Mouse (Mus musculus): ENCODE results near the gene Bmt2. TPM values are rescaled to one million over a fixed set of nuclear protein-coding genes. Genes with fewer than 3 reads are reported as not detected.

The Bmt2 gene
- polyA plus RNA-seq, 1 experiment from 2014 or later, result 23.7 TPM

GRCm38 (mm10) chr6:13592729-13593345 lies 84.9 kb downstream of the Bmt2 start:
- H3K4me3 ChIP-seq (ENCODE audit: low read depth, low read length), result no peak overlapping the region
- no peaks in the 10 kb centered on the region for H3K4me1 ChIP-seq (ENCODE audit: control insufficient read depth, insufficient read depth, low read length)
- H3K9me3 ChIP-seq (replicated peaks; ENCODE audit: control insufficient read depth, low read length), result no peaks in the 10 kb centered on the region
- no peak for ATAC-seq (replicated peaks; ENCODE audit: insufficient number of reproducible peaks, low FRiP score, low TSS enrichment)
- H3K9ac ChIP-seq (ENCODE audit: low read depth, low read length), result no peak overlapping the region
- WGBS (ENCODE audit: insufficient replicate concordance), result 73% methylated on average over 4 of the region's 4 CpGs
- H3K36me3 ChIP-seq (ENCODE audit: control insufficient read depth, insufficient read depth, low read length), result peaks cover 14% of the 10 kb centered on the region
- H3K4me2 ChIP-seq, result no peak overlapping the region
- H3K27me3 ChIP-seq (ENCODE audit: control insufficient read depth, insufficient read depth, low read length), result no peaks in the 10 kb centered on the region
- H3K27ac ChIP-seq (ENCODE audit: low read depth, low read length), result no peak overlapping the region

DNA sequence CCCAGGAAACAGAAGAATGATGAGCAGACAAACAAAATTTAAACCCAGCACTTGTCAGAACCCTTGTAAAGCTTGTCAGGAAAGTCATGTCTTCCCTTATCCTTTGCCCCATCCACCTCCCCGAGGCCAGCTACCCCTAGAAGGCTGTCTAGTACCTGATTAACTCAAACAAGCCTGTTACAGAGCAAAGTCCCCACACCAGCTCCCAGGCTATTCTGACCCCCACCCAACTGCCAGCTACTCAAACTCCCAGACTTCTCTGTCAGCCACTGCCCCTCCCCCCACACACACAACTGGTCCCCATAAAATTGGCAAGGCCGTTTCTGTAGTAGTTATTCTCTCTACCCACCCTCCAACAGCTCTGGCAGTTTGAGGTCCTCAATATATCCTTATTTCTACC lies 91.2 kb downstream of the Bmt2 start:
- Histone ChIP-seq H3K36me3 (ENCODE audit: control insufficient read depth, insufficient read depth, low read length) (peaks cover 10% of the 10 kb centered on the region), H3K27ac (ENCODE audit: low read depth, low read length) (no peak overlapping the region), H3K27me3 (ENCODE audit: control insufficient read depth, insufficient read depth, low read length) (no peaks in the 10 kb centered on the region), H3K9ac (ENCODE audit: low read depth, low read length) (no peak overlapping the region), H3K4me1 (ENCODE audit: control insufficient read depth, insufficient read depth, low read length) (peaks cover 3% of the 10 kb centered on the region), H3K4me3 (ENCODE audit: low read depth, low read length) (no peak overlapping the region), H3K9me3 (replicated peaks; ENCODE audit: control insufficient read depth, low read length) (no peaks in the 10 kb centered on the region), H3K4me2 (no peak overlapping the region)
- ATAC-seq (replicated peaks; ENCODE audit: insufficient number of reproducible peaks, low FRiP score, low TSS enrichment), result no peak
- WGBS (ENCODE audit: insufficient replicate concordance), result 35% methylated on average over 2 of the region's 2 CpGs

DNA sequence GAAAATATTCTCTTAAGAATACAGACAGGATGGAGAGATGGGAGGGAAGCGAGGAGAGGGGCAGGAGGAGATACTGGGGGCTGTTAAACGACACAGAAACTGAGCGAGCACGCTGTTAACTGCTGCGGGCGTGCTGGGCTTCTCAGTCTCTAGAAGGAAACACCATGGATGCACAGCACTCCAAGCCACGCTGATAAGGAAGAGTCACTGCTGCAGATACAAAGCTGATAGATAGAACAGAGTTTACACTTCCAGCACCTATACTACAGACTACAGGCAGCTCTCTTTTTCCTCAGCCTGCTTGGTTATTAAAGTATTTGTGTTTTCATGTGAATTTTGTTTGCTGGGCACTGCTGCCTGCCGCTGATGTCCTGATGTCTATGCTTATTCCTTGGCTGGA lies 91.6 kb downstream of the Bmt2 start:
- Histone ChIP-seq H3K4me2 (no peak overlapping the region), H3K36me3 (ENCODE audit: control insufficient read depth, insufficient read depth, low read length) (peaks cover 10% of the 10 kb centered on the region), H3K9ac (ENCODE audit: low read depth, low read length) (no peak overlapping the region), H3K9me3 (replicated peaks; ENCODE audit: control insufficient read depth, low read length) (no peaks in the 10 kb centered on the region), H3K27ac (ENCODE audit: low read depth, low read length) (no peak overlapping the region), H3K27me3 (ENCODE audit: control insufficient read depth, insufficient read depth, low read length) (no peaks in the 10 kb centered on the region), H3K4me3 (ENCODE audit: low read depth, low read length) (no peak overlapping the region), H3K4me1 (ENCODE audit: control insufficient read depth, insufficient read depth, low read length) (peaks cover 3% of the 10 kb centered on the region)
- no peak for ATAC-seq (replicated peaks; ENCODE audit: insufficient number of reproducible peaks, low FRiP score, low TSS enrichment)
- WGBS (ENCODE audit: insufficient replicate concordance), result 43% methylated on average over 8 of the region's 8 CpGs

- Histone ChIP-seq H3K4me2 (no peak overlapping the region), H3K27me3 (ENCODE audit: control insufficient read depth, insufficient read depth, low read length) (no peaks in the 10 kb centered on the region), H3K27ac (ENCODE audit: low read depth, low read length) (no peak overlapping the region), H3K36me3 (ENCODE audit: control insufficient read depth, insufficient read depth, low read length) (peaks cover 11% of the 10 kb centered on the region), H3K4me1 (ENCODE audit: control insufficient read depth, insufficient read depth, low read length) (peaks cover 3% of the 10 kb centered on the region), H3K4me3 (ENCODE audit: low read depth, low read length) (no peak overlapping the region), H3K9ac (ENCODE audit: low read depth, low read length) (no peak overlapping the region), H3K9me3 (replicated peaks; ENCODE audit: control insufficient read depth, low read length) (no peaks in the 10 kb centered on the region)
- WGBS (ENCODE audit: insufficient replicate concordance), result 76% methylated on average over 6 of the region's 6 CpGs
- no peak for ATAC-seq (replicated peaks; ENCODE audit: insufficient number of reproducible peaks, low FRiP score, low TSS enrichment)
These were observed 93.0 kb downstream of the Bmt2 start for GRCm38 (mm10) chr6:13584788-13585187.

GRCm38 (mm10) chr6:13582075-13582474 lies 95.7 kb downstream of the Bmt2 start:
- H3K36me3 ChIP-seq (ENCODE audit: control insufficient read depth, insufficient read depth, low read length), result peaks cover 9% of the 10 kb centered on the region; the same call in 1 of the 2 replicates
- no peak for ATAC-seq (replicated peaks; ENCODE audit: insufficient number of reproducible peaks, low FRiP score, low TSS enrichment)

More at GRCm38 (mm10) chr6:13582075-13582474, 95.7 kb downstream of the Bmt2 start:
- WGBS (ENCODE audit: insufficient replicate concordance), result 93% methylated on average over 1 of the region's 1 CpGs
- Histone ChIP-seq H3K27me3 (ENCODE audit: control insufficient read depth, insufficient read depth, low read length) (no peaks in the 10 kb centered on the region), H3K4me2 (no peak overlapping the region), H3K4me1 (ENCODE audit: control insufficient read depth, insufficient read depth, low read length) (peaks cover 3% of the 10 kb centered on the region), H3K9ac (ENCODE audit: low read depth, low read length) (no peak overlapping the region), H3K9me3 (replicated peaks; ENCODE audit: control insufficient read depth, low read length) (no peaks in the 10 kb centered on the region), H3K4me3 (ENCODE audit: low read depth, low read length) (no peak overlapping the region), H3K27ac (ENCODE audit: low read depth, low read length) (no peak overlapping the region)

Other genes with a start within 250 kb of the Bmt2 start
- gene Tmem168, start 69.9 kb downstream of the Bmt2 start, polyA plus RNA-seq (2014; fragmentation: Nextera tagmentation; extraction: Ambion mirVana), result 28.0 and 38.1 TPM in 2 replicates
- 6.6 and 7.2 TPM in 2 replicates for gene Gpr85, start 162.0 kb upstream of the Bmt2 start, polyA plus RNA-seq (2014; fragmentation: Nextera tagmentation; extraction: Ambion mirVana)
- 93.7 and 104 TPM in 2 replicates for gene 2610001J05Rik, start 193.6 kb upstream of the Bmt2 start, polyA plus RNA-seq (2014; fragmentation: Nextera tagmentation; extraction: Ambion mirVana)

All from heart, embryonic 11.5 days (tissue).